Mouse (Mus musculus): ENCODE measurements around the gene Ssna1. TPM values are rescaled to one million over a fixed set of nuclear protein-coding genes. Genes with fewer than 3 reads are reported as not detected.

The Ssna1 gene
- polyA plus RNA-seq, 1 experiment from 2014 or later = 173 TPM

DNA sequence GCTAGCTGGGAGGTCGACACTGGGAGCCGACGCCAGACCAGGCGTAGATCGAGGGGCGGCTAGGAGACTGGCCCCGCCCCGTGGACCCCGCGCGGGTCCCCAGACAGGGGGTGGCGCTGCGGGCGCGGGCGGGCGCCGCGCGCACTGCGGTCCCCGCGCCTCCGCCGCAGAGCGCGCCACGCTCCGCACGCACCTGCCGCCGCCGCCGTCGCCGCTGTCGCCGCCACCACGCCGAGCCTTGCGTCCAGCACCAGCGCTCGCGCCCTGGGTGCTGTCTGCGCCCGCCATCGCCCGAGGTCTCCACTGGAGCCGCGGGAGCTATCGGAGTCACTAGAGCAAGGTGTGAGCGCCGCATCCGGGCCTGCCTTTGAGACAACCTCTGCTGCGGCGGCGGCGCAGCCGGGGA is 30.1 kb downstream of the Ssna1 start, which contains the start of the genes Rnf208 and Cysrt1:
Gene Rnf208 (plus strand): TSS at position 155 of the 406 bp plus-strand sequence.
Gene Cysrt1 (minus strand): TSS at position 352 of the 406 bp plus-strand sequence.
- WGBS = 1% methylated on average over 43 of the region's 59 CpGs
- peak within 1 kb of the TSS; percentile 16; the same call in 1 of the 2 replicates for H3K27ac ChIP-seq (ENCODE audit: low read length)
- TF ChIP-seq EP300 (IDR thresholded peaks at IDR 0.05) (no peak), CTCF (IDR thresholded peaks at IDR 0.05) (no peak)
- peak within 1 kb of the TSS; percentile 79 for H3K4me2 ChIP-seq (replicated peaks; ENCODE audit: low read depth, low read length)
- H3K27me3 ChIP-seq (replicated peaks; ENCODE audit: insufficient read depth, low read length) = peaks cover 9% of the 10 kb centered on the region; the same call in 1 of the 2 replicates
- H3K4me3 ChIP-seq (ENCODE audit: low read depth, low read length) = peak within 1 kb of the TSS; percentile 44
- no peak within 1 kb of the TSS for H3K9ac ChIP-seq (replicated peaks; ENCODE audit: low read depth)
- no peak for ATAC-seq
- no peaks in the 10 kb centered on the region for H3K9me3 ChIP-seq (ENCODE audit: low read length)
- H3K36me3 ChIP-seq (ENCODE audit: insufficient read depth, low read length) = no peaks in the 10 kb centered on the region
- peaks cover 11% of the 10 kb centered on the region for H3K4me1 ChIP-seq (ENCODE audit: insufficient read depth, low read depth, low read length)
- DNase-seq (ENCODE audit: low spot score) = no peak

DNA sequence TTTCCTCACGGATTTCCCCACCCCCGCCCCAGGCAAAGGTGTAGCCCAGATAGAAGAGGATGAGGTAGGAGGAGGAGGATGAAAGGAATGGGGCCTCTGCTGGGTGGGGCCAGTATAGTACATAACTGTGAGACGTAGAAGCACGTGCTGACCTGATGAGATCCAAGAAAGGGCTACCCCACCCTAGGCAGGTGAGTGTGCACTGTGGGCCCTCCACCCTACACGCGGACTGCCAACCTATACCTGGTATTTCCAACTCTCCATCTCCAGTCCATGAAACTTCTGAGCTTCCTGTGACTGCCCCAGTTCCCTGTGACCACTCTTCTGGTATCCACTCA is 30.8 kb downstream of the Ssna1 start:
- H3K9ac ChIP-seq (replicated peaks; ENCODE audit: low read depth) = no peak overlapping the region
- DNase-seq (ENCODE audit: low spot score) (peak; percentile 51), ATAC-seq (peak; percentile 32)
- peak overlapping the region; percentile 16; the same call in 1 of the 2 replicates for H3K27ac ChIP-seq (ENCODE audit: low read length)
- peaks cover 11% of the 10 kb centered on the region for H3K4me1 ChIP-seq (ENCODE audit: insufficient read depth, low read depth, low read length)
- no peaks in the 10 kb centered on the region for H3K9me3 ChIP-seq (ENCODE audit: low read length)
- H3K27me3 ChIP-seq (replicated peaks; ENCODE audit: insufficient read depth, low read length) = peaks cover 9% of the 10 kb centered on the region; the same call in 1 of the 2 replicates
- H3K4me2 ChIP-seq (replicated peaks; ENCODE audit: low read depth, low read length) = peak overlapping the region; percentile 79
- WGBS = 12% methylated on average over 6 of the region's 6 CpGs
- no peaks in the 10 kb centered on the region for H3K36me3 ChIP-seq (ENCODE audit: insufficient read depth, low read length)
- peak overlapping the region; percentile 44; the same call in 1 of the 2 replicates for H3K4me3 ChIP-seq (ENCODE audit: low read depth, low read length)
- TF ChIP-seq CTCF (IDR thresholded peaks at IDR 0.05) (no peak), EP300 (IDR thresholded peaks at IDR 0.05) (0 out of 2 replicates have a peak, but pooled peaks have one; percentile 26)

DNA sequence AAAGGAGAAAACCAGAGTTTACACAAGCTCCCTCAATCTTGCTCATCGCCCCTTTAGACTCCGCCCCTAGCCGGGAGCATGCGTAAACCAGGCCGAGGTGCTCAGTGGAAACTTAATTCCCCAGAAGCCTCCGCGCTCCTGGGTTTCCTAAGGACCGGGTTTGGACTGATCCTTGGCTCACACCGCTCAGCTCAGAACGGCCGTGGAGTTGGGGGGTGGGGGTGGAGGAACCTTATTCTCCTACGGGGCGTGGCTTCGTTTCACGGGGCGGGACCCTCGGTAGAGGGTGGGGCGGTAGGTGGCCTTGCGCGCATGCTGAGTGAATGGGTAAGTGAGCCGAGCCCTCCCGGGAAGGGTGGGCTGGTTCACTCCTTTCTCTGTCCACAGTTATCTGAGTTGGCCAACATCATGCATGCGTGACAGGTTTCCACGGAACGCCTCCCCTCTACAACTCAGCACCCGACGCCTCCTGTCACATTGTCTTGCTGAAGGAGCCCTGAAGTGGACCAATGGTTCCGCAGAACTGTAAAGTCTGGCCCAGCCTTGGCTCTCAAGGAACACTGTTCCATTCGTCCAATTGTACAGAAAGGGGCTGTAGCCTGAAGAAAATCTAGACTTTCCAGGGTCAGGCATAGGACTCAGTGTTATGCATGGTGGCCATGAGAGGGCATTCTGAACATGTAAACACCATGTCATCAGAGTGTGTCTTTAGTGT is 31.4 kb downstream of the Ssna1 start:
- TF ChIP-seq CTCF (IDR thresholded peaks at IDR 0.05) = no peak; the same call in 1 of the 2 replicates
- no peak; the same call in 1 of the 2 replicates for TF ChIP-seq EP300 (IDR thresholded peaks at IDR 0.05)
- Histone ChIP-seq H3K27ac (ENCODE audit: low read length) (peak overlapping the region; percentile 16; the same call in 1 of the 2 replicates), H3K27me3 (replicated peaks; ENCODE audit: insufficient read depth, low read length) (peaks cover 9% of the 10 kb centered on the region; the same call in 1 of the 2 replicates), H3K9me3 (ENCODE audit: low read length) (no peaks in the 10 kb centered on the region), H3K9ac (replicated peaks; ENCODE audit: low read depth) (no peak overlapping the region), H3K4me1 (ENCODE audit: insufficient read depth, low read depth, low read length) (peaks cover 11% of the 10 kb centered on the region), H3K4me2 (replicated peaks; ENCODE audit: low read depth, low read length) (peak overlapping the region; percentile 79), H3K4me3 (ENCODE audit: low read depth, low read length) (peak overlapping the region; percentile 44), H3K36me3 (ENCODE audit: insufficient read depth, low read length) (no peaks in the 10 kb centered on the region)
- ATAC-seq (peak; percentile 85), DNase-seq (ENCODE audit: low spot score) (peak; percentile 88)
- WGBS = 2% methylated on average over 29 of the region's 29 CpGs

DNA sequence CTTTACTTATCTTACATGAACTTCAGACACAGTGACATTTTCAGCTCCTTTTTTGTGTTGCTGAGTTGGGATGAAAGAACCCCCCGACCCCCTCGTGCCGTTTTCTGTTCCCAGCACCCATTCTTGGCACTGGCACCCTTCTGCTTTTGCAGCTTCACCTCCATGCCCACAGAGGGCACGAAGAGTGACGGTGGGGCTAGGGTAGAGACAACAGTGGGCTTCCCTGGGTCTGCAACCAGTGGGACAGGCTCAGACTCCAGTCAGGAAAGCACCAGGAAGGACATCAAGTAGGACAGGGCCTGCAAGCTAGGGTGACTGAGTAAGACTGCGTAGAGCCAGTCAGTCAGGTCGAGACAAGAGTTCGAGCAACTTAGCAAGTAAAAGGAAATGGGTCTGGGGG is 31.9 kb downstream of the Ssna1 start:
- WGBS = 46% methylated on average over 8 of the region's 8 CpGs
- no peak overlapping the region for H3K4me3 ChIP-seq (ENCODE audit: low read depth, low read length)
- no peak overlapping the region for H3K27ac ChIP-seq (ENCODE audit: low read length)

GRCm38 (mm10) chr2:25239766-25240165 is 32.5 kb downstream of the Ssna1 start:
- no peak overlapping the region for H3K4me2 ChIP-seq (replicated peaks; ENCODE audit: low read depth, low read length)
- H3K4me3 ChIP-seq (ENCODE audit: low read depth, low read length) = no peak overlapping the region
- H3K9ac ChIP-seq (replicated peaks; ENCODE audit: low read depth) = no peak overlapping the region
- no peaks in the 10 kb centered on the region for H3K36me3 ChIP-seq (ENCODE audit: insufficient read depth, low read length)
- 77% methylated on average over 3 of the region's 3 CpGs for WGBS
- H3K27me3 ChIP-seq (replicated peaks; ENCODE audit: insufficient read depth, low read length) = peaks cover 9% of the 10 kb centered on the region; the same call in 1 of the 2 replicates
- ATAC-seq (no peak), DNase-seq (ENCODE audit: low spot score) (no peak)
- no peak overlapping the region for H3K27ac ChIP-seq (ENCODE audit: low read length)
- TF ChIP-seq EP300 (IDR thresholded peaks at IDR 0.05) (no peak), CTCF (IDR thresholded peaks at IDR 0.05) (no peak)
- peaks cover 11% of the 10 kb centered on the region for H3K4me1 ChIP-seq (ENCODE audit: insufficient read depth, low read depth, low read length)
- no peaks in the 10 kb centered on the region for H3K9me3 ChIP-seq (ENCODE audit: low read length)

More for the DNA sequence above, 31.9 kb downstream of the Ssna1 start:
- no peaks in the 10 kb centered on the region for H3K9me3 ChIP-seq (ENCODE audit: low read length)
- H3K4me2 ChIP-seq (replicated peaks; ENCODE audit: low read depth, low read length) = peak overlapping the region; percentile 79
- H3K27me3 ChIP-seq (replicated peaks; ENCODE audit: insufficient read depth, low read length) = peaks cover 9% of the 10 kb centered on the region; the same call in 1 of the 2 replicates
- H3K36me3 ChIP-seq (ENCODE audit: insufficient read depth, low read length) = no peaks in the 10 kb centered on the region
- no peak overlapping the region for H3K9ac ChIP-seq (replicated peaks; ENCODE audit: low read depth)
- ATAC-seq = no peak
- peaks cover 11% of the 10 kb centered on the region for H3K4me1 ChIP-seq (ENCODE audit: insufficient read depth, low read depth, low read length)
- no peak for TF ChIP-seq CTCF (IDR thresholded peaks at IDR 0.05)
- no peak for TF ChIP-seq EP300 (IDR thresholded peaks at IDR 0.05)
- no peak for DNase-seq (ENCODE audit: low spot score)

GRCm38 (mm10) chr2:25238106-25238505 is 34.1 kb downstream of the Ssna1 start:
- H3K36me3 ChIP-seq (ENCODE audit: insufficient read depth, low read length) = no peaks in the 10 kb centered on the region
- H3K27ac ChIP-seq (ENCODE audit: low read length) = peak overlapping the region; percentile 69
- no peak overlapping the region for H3K9ac ChIP-seq (replicated peaks; ENCODE audit: low read depth)
- no peaks in the 10 kb centered on the region for H3K9me3 ChIP-seq (ENCODE audit: low read length)
- H3K4me3 ChIP-seq (ENCODE audit: low read depth, low read length) = no peak overlapping the region
- peaks cover 11% of the 10 kb centered on the region for H3K4me1 ChIP-seq (ENCODE audit: insufficient read depth, low read depth, low read length)
- no peak; the same call in 1 of the 2 replicates for TF ChIP-seq EP300 (IDR thresholded peaks at IDR 0.05)
- TF ChIP-seq CTCF (IDR thresholded peaks at IDR 0.05) = no peak
- ATAC-seq (peak; percentile 43), DNase-seq (ENCODE audit: low spot score) (peak; percentile 70)
- H3K4me2 ChIP-seq (replicated peaks; ENCODE audit: low read depth, low read length) = no peak overlapping the region
- peaks cover 9% of the 10 kb centered on the region; the same call in 1 of the 2 replicates for H3K27me3 ChIP-seq (replicated peaks; ENCODE audit: insufficient read depth, low read length)
